Mouse (Mus musculus) thymus, adult 2 months (tissue): ENCODE data around the gene Erbin. TPM values are rescaled to one million over a fixed set of nuclear protein-coding genes. Genes with fewer than 3 reads are reported as not detected.

ENCODE experiments used
- DNase-seq: peaks from one replicate; pipeline ENCODE4 v3.0.0; 2021
- H3K27ac ChIP-seq: fragments of 200-500 bp; 2 replicates; pipeline ENCODE4 v1.5.1; 2012; ENCODE audit warnings: low read length, control low read depth; ENCODE audit not compliant: control insufficient read depth, insufficient read depth
- H3K27me3 ChIP-seq: fragments of 200-500 bp; 2 replicates; pipeline ENCODE4 v1.6.1; 2012; ENCODE audit warnings: mild to moderate bottlenecking, low read length, moderate library complexity, mixed read lengths; ENCODE audit not compliant: control insufficient read depth, insufficient read depth
- H3K36me3 ChIP-seq: fragments of 200-500 bp; 2 replicates; pipeline ENCODE4 v1.6.1; 2012; ENCODE audit warnings: mild to moderate bottlenecking, low read length, moderate library complexity; ENCODE audit not compliant: control insufficient read depth, insufficient read depth
- H3K4me1 ChIP-seq: fragments of 200-500 bp; replicated peaks from 2 replicates; pipeline ENCODE4 v1.6.1; 2012; ENCODE audit warnings: low read length; ENCODE audit not compliant: control insufficient read depth, insufficient read depth
- H3K4me3 ChIP-seq: fragments of 200-500 bp; 2 replicates; pipeline ENCODE4 v1.5.1; 2012; ENCODE audit warnings: mild to moderate bottlenecking, low read length, control low read depth, moderate library complexity; ENCODE audit not compliant: control insufficient read depth, insufficient read depth
- CTCF ChIP-seq: fragments of 200-500 bp; IDR thresholded peaks from 2 replicates; pipeline ENCODE4 v1.5.1; 2012; ENCODE audit warnings: mild to moderate bottlenecking, control low read depth, low read length, moderate library complexity, borderline replicate concordance; ENCODE audit not compliant: control insufficient read depth, poor library complexity, insufficient read depth; ENCODE audit errors: extremely low read depth
- POLR2A ChIP-seq: fragments of 200-500 bp; IDR thresholded peaks from 2 replicates; pipeline ENCODE4 v1.6.1; 2012; ENCODE audit warnings: mild to moderate bottlenecking, low read length, control low read depth, moderate library complexity; ENCODE audit not compliant: control insufficient read depth, poor library complexity, insufficient read depth; ENCODE audit errors: extremely low read depth
- WGBS: fragments of 180-500 bp; shearing (Covaris S2); methylation state at CpG from one replicate; pipeline ENCODE4 v1.1.7; 2018; 5-methylcytosine and 5-hydroxymethylcytosine counted together
- polyA plus RNA-seq: library from polyadenylated mRNA; depleted of rRNA; stranded (reverse); fragments of >200 nt; gene quantifications from 2 replicates; pipeline ENCODE4 v1.2.3, GENCODE M21; 2012

The Erbin gene
- polyA plus RNA-seq, 1 experiment: 20.4 TPM

DNA sequence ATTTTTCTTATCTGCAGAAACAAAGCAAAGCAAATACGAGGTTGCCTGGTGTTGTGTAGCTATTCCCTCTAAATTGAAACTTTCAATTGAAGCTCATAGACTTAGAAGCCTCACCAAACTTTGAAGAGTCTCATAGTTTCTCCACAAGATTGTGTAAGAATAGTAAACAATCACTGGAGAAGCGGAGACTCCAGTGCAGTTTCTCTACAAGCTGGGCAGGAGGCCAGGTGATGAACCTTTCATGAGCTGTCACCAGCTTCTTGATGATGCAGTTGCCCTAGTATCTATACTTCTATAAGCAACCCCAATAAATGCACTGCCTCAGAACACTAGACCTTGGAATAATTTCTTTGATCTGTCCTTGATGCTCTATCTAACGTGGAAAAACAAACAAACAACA is 49.5 kb downstream of the Erbin start:
- Histone ChIP-seq H3K4me3 (no peak overlapping the region), H3K4me1 (no peaks in the 10 kb centered on the region), H3K27me3 (no peaks in the 10 kb centered on the region), H3K27ac (no peak overlapping the region), H3K36me3 (peaks cover 6% of the 10 kb centered on the region)
- 87% methylated on average over 3 of the region's 3 CpGs for WGBS
- no peak for DNase-seq
- TF ChIP-seq CTCF (no peak), POLR2A (no peak)

GRCm38 (mm10) chr13:103870117-103870516 is 50.2 kb downstream of the Erbin start:
- H3K4me1 ChIP-seq: no peaks in the 10 kb centered on the region
- H3K4me3 ChIP-seq: no peak overlapping the region
- no peak overlapping the region for H3K27ac ChIP-seq
- H3K27me3 ChIP-seq: no peaks in the 10 kb centered on the region
- WGBS: 98% methylated on average over 1 of the region's 1 CpGs
- TF ChIP-seq POLR2A (no peak), CTCF (no peak)
- peaks cover 6% of the 10 kb centered on the region for H3K36me3 ChIP-seq
- DNase-seq: no peak

GRCm38 (mm10) chr13:103868875-103869274 is 51.4 kb downstream of the Erbin start:
- WGBS: 4% methylated on average over 1 of the region's 1 CpGs

DNA sequence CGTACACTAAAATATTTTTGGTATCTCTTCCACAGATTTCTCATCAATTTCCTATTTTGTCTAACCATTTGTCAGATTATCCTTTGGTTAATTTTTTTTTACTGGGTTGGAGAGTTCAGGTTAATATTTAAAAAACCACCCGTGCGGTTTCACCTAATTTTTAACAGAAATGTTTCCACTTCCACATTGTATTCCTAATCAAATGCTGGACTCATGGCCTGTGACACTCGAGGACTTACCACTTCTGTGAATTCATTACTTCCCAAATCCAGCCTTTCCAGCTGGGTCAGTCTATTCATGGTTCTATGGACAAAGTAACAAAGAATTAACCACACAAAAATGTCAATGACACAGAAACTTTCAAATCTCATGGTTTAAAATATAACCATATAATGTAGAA is 58.3 kb downstream of the Erbin start:
- no peaks in the 10 kb centered on the region for H3K27me3 ChIP-seq
- DNase-seq: no peak
- no peak overlapping the region for H3K27ac ChIP-seq
- no peaks in the 10 kb centered on the region for H3K4me1 ChIP-seq
- H3K36me3 ChIP-seq: peaks cover 38% of the 10 kb centered on the region
- WGBS: 95% methylated on average over 4 of the region's 4 CpGs
- TF ChIP-seq CTCF (no peak), POLR2A (no peak)
- H3K4me3 ChIP-seq: no peak overlapping the region

More at GRCm38 (mm10) chr13:103868875-103869274, 51.4 kb downstream of the Erbin start:
- no peaks in the 10 kb centered on the region for H3K27me3 ChIP-seq
- TF ChIP-seq CTCF (no peak), POLR2A (no peak)
- H3K4me1 ChIP-seq: no peaks in the 10 kb centered on the region
- no peak overlapping the region for H3K27ac ChIP-seq
- peaks cover 14% of the 10 kb centered on the region for H3K36me3 ChIP-seq
- DNase-seq: no peak
- H3K4me3 ChIP-seq: no peak overlapping the region

- DNase-seq: no peak
- 96% methylated on average over 2 of the region's 2 CpGs for WGBS
- H3K4me1 ChIP-seq: no peaks in the 10 kb centered on the region
- H3K27me3 ChIP-seq: no peaks in the 10 kb centered on the region
- no peak for TF ChIP-seq CTCF
- TF ChIP-seq POLR2A: no peak
- no peak overlapping the region for H3K27ac ChIP-seq
- H3K36me3 ChIP-seq: peaks cover 47% of the 10 kb centered on the region
- no peak overlapping the region for H3K4me3 ChIP-seq
Measured at GRCm38 (mm10) chr13:103859041-103859440, 61.3 kb downstream of the Erbin start.

- H3K4me3 ChIP-seq: no peak overlapping the region
- 97% methylated on average over 2 of the region's 2 CpGs for WGBS
- DNase-seq: no peak
- H3K36me3 ChIP-seq: peaks cover 35% of the 10 kb centered on the region
- TF ChIP-seq CTCF (no peak), POLR2A (no peak)
- no peaks in the 10 kb centered on the region for H3K27me3 ChIP-seq
- H3K27ac ChIP-seq: no peak overlapping the region
- no peaks in the 10 kb centered on the region for H3K4me1 ChIP-seq
Measured at GRCm38 (mm10) chr13:103847614-103848013, 72.7 kb downstream of the Erbin start.

GRCm38 (mm10) chr13:103841287-103842201 is 78.8 kb downstream of the Erbin start:
- H3K27ac ChIP-seq: no peak overlapping the region
- WGBS: 94% methylated on average over 5 of the region's 5 CpGs
- no peaks in the 10 kb centered on the region for H3K27me3 ChIP-seq
- H3K4me1 ChIP-seq: no peaks in the 10 kb centered on the region
- H3K4me3 ChIP-seq: no peak overlapping the region
- DNase-seq: no peak
- peaks cover 67% of the 10 kb centered on the region for H3K36me3 ChIP-seq
- TF ChIP-seq POLR2A: no peak
- TF ChIP-seq CTCF: no peak
